Mouse (Mus musculus) cortical plate, adult 2 months (tissue): ENCODE data around the gene Olfr1368.
"Not testable (repeated sequence)": the region's sequence is repeated elsewhere in the genome, so short reads cannot be mapped to it uniquely, and the experiment has no call there.

Experiments used
- CTCF ChIP-seq: fragments of 200-500 bp; IDR thresholded peaks from 2 replicates; pipeline ENCODE4 v1.5.1; 2011; ENCODE audit warnings: mild to moderate bottlenecking, control low read depth, low read length; ENCODE audit not compliant: insufficient read depth; ENCODE audit errors: extremely low read depth
- POLR2A ChIP-seq: fragments of 200-500 bp; IDR thresholded peaks from 2 replicates; pipeline ENCODE4 v1.6.1; 2011; ENCODE audit warnings: mild to moderate bottlenecking, low read length, control low read depth; ENCODE audit not compliant: insufficient read depth; ENCODE audit errors: extremely low read depth

DNA sequence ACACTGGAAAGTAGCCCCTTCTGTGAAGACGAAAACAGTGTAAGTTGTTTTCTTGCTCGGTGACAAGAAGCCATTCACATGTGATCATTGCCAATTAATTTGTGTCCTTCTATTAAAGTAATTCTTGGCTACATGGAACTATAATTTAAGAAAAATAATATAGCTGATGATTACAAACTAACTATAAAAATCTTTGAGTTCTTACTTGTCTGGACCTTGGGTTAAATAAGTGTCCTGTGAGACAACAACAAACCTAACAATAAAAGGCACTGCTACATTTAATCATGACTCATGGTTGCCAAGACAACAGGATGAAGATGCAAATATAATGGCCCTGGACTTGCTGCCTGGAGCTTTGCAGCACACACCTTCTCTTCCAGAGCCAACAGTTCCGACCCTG is 16.3 kb downstream of the Olfr1368 start, which contains the start of gene Olfr263:
- not testable (repeated sequence) for TF ChIP-seq POLR2A, CTCF
